Mouse (Mus musculus) bone marrow macrophage, adult 2 months (primary cell): Measurements from ENCODE around the gene Anln.

Source experiments
- CTCF ChIP-seq: IDR thresholded peaks from 2 replicates; pipeline ENCODE4 v1.5.1; 2012; ENCODE audit warnings: low read depth, mild to moderate bottlenecking, low read length, moderate library complexity
- POLR2A ChIP-seq: IDR thresholded peaks from 2 replicates; pipeline ENCODE4 v1.6.1; 2012; ENCODE audit warnings: mild to moderate bottlenecking, low read depth, low read length, borderline replicate concordance

GRCm38 (mm10) chr9:22355919-22356318 is 33.1 kb downstream of the Anln start:
- TF ChIP-seq POLR2A (no peak), CTCF (no peak)
